Mouse (Mus musculus) embryo, embryonic 11.5 days (tissue): ENCODE measurements at regions not wholly inside any gene's neighbourhood (a gene's known extent, or its start where the extent isn't known, plus 50 kb on each side); places are given as distances from the start of the nearest gene placed in this dataset.
"Not testable (repeated sequence)": the region's sequence is repeated elsewhere in the genome, so short reads cannot be mapped to it uniquely, and the experiment has no call there.

Experiments
- DNase-seq: peaks from one replicate; pipeline ENCODE4 v3.0.0-alpha.2; 2012; ENCODE audit warnings: low read depth, low spot score

- DNase-seq, result no peak
Observed at GRCm38 (mm10) chr5:148706323-148707120, 153.9 kb upstream of the Ubl3 start.

DNA sequence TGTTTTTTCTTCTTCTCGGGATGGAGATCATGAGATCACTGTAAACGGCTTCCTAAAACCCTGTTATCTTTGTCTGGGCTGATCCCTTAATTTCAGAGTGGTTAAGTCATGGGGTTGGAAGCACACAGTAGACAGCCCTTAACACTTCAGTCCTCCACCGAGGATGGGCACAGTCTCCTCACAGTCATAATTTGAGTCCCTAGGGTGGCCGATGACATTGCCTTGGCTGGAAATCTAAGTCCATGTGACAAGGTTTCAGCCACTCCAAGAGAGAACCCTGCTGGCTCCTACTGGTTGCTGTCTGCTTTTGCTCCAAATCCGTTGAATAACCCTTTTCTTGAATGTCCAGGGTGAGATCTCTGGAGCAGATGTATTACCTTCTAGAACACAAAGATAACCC lies 152.2 kb upstream of the Ubl3 start:
- no peak for DNase-seq

DNA sequence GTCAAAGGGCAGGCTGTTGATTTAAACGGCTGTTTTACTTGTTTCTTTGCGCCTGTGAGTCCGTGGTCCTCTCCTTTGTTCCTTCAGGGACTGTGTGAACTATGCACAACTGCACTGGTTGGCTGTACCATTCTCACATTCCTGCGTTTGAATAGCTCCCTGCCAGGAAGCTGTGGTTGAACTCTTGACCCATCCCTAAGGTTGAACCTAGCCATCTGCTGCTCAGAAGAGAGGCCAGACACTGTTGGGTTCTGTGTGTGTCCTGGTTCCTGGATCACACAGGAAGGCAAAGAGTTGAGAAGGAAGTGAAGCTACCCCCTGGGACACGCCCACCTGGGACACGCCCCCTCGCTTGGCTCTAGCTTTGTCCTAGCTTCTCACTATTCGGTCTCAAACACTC lies 149.3 kb upstream of the Ubl3 start:
- DNase-seq, result no peak

- DNase-seq, result no peak
Observed at GRCm38 (mm10) chr5:148701001-148701400, 148.4 kb upstream of the Ubl3 start.

DNA sequence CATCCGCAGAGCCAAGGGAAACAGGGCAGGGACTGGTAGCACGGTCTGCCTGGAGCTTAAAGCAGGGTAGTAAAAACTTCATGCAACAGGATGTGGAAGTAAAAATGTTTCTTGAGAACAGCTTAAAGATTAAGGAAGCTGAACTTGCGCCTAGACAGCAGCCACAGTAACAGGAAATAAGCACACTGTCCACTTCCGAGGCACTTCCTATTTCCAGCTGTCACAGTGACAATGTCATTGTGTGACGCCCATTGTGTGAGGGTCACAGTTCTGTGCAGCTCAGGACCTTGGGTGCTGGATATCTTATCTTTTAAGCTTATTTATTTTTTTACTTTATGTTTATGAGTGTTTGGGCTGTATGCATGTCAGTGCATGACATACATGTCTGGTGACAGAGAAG lies 147.7 kb upstream of the Ubl3 start:
- no peak for DNase-seq

- no peak for DNase-seq
Observed at GRCm38 (mm10) chr5:148697631-148698368, 145.2 kb upstream of the Ubl3 start.

DNA sequence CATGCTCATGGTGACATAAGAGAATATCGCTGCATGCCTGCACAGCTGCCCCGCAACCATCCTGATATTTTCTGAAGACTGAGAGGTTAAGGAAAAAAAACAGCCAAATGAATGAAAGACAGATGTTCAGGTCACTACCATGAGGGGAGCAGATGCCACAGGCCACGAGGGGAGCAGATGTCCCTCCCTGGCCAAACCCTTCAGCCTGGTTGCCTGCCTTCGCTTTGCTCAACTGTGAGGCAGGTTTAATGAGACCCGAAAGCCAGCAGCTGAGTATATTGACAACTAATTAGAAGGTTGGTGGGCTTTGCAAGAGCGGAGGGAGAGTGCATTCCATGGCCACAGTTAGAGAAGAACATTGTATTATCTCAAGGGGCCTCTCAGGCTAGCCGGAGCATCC lies 141.8 kb upstream of the Ubl3 start:
- no peak for DNase-seq

DNA sequence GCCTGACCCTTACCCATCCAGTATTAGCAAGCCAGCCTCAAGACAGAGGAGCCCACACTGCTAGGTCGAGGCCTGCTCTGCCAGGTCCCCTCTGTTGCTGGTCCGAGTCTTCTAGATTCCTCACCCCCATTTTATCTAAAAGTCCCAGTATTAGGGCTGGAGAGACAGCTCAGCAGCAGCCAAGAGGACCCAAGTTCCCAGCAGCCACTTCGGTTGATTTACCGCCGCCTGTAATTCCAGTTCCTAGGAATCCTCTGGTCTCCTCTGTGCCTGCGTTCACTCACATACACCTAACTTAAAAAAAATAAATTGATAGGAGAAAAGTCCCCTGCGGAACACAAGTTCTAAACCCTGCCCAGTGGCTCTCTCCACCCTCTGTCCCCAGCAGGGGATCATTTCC lies 138.9 kb upstream of the Ubl3 start:
- DNase-seq, result no peak

GRCm38 (mm10) chr5:148690823-148691197 lies 138.2 kb upstream of the Ubl3 start:
- no peak for DNase-seq

DNA sequence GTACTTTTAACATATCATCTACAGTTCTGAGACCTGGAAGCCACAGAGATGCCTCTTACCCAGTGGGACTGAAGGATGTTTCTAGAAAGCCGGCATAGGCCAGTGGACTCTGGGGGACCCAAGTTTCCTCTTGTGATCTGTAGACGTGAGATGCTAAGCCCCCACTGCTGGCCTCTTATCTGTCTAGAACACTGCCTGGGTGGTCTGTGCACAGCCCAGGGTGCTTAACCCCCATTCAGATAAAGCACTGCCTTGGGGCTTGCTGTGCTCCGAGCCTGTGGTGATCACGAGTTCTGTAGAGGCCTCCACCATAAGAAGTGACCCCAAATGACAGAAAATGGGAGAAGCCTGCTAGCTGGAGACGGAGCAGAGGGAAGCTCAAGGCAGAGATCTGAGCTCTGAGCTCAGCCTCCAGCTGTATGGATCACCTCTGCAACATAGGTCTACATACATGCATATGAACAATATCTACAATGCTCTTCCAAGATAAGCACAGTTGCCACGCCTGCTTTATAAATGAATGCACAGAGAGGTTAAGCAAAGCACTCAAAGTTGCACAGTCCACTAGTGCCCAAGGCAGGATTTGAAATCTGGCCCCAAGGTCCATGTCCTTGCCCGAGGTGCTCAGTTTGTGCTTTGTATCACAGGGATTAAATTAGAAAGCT lies 137.7 kb upstream of the Ubl3 start:
- no peak for DNase-seq

DNA sequence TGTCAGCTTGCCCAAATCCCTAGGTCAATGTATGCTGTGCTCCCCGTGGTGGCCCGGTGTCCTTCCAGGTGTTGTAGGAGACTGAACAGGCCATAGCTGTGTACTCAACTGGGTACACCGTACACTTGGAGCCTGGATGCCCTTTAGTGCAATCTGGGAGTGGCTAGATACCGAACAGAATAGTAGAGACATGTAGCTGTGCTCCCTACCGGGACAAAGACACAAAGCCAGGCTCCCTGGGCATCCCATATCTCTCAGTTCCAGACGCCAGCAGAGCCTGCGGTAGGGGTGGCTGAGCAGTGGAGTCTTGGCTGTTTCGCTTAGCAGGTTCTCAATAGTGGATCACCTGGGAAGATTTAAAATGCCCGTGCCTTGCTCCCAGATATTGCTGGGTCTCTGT lies 136.7 kb upstream of the Ubl3 start:
- no peak for DNase-seq

GRCm38 (mm10) chr5:148688501-148688900 lies 135.9 kb upstream of the Ubl3 start:
- DNase-seq, result no peak

GRCm38 (mm10) chr5:148687827-148688226 lies 135.2 kb upstream of the Ubl3 start:
- no peak for DNase-seq

GRCm38 (mm10) chr5:148684216-148684615 lies 131.6 kb upstream of the Ubl3 start:
- no peak for DNase-seq

- DNase-seq, result no peak
Observed at GRCm38 (mm10) chr5:148682553-148682952, 130.0 kb upstream of the Ubl3 start.

DNA sequence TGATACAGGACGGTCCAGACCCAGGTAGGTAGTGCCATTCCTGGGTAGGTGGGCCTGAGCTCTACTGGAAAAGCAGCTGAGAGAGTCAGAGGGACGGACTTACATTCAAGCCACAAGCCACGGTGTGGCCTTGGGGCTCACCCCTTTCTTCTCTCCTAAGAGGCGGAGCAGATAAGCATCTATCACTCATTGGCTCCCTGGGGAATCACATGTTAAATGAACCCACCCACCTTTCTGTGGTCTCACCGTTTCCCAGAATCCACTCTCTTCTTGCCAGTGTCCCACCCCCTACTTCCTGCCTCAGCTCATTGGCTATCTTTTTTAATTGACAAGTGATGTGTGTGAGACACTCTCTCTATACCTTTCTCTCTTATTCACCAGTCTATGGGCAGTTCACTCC lies 127.8 kb upstream of the Ubl3 start:
- DNase-seq, result no peak

- no peak for DNase-seq
Observed at GRCm38 (mm10) chr5:148679586-148679985, 127.0 kb upstream of the Ubl3 start.

GRCm38 (mm10) chr5:148678285-148678937 lies 125.8 kb upstream of the Ubl3 start:
- not testable (repeated sequence) for DNase-seq

DNA sequence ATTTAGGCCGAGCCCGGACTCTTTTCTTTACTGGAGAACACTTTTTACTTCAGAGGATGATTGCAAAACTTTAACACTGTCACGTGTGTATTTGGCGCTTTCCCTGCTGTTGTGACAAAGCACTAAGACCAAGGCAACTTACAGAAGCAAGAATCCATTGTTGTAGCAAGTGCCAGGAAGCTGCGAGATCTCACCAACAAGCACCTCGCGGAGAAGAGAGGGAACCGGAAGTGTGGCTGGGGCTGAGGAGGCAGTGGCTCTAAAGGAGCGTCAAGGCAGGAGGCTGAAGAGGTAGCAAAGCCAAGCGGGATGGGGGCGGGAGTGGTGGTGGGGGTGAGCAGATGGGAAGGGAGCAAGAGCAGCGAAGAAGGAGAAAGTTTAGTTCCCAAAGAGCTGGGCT lies 121.7 kb upstream of the Ubl3 start:
- DNase-seq, result no peak

GRCm38 (mm10) chr5:148662281-148662741 lies 109.7 kb upstream of the Ubl3 start:
- no peak for DNase-seq

DNA sequence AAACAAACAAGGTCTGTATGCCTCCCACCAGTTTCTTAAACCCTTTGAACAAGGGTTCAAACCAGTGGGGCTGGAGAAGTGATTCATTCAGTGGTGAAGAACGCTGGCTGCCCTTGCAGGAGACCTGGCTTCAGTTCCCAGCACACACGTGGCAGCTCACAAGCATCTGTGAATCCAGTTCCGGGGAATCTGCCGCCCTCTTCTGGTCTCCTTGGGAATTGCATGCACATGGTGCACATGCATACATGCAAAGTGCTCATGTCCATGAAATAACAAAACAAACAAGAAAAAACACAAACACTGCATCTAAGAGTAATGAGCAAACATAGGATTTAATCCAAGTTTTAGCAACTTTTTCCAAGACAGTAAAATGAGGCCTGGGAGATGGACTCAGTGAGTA lies 108.5 kb upstream of the Ubl3 start:
- DNase-seq, result no peak
